Mouse (Mus musculus): Measurements from ENCODE around the gene Dbi. TPM values are rescaled to one million over a fixed set of nuclear protein-coding genes. Genes with fewer than 3 reads are reported as not detected.
A peak's percentile ranks its signal among the peaks of the same experiment; 100 is the strongest.

Dbi gene
- total RNA-seq, 2 experiments from 2014 or later: 424 to 472 TPM

DNA sequence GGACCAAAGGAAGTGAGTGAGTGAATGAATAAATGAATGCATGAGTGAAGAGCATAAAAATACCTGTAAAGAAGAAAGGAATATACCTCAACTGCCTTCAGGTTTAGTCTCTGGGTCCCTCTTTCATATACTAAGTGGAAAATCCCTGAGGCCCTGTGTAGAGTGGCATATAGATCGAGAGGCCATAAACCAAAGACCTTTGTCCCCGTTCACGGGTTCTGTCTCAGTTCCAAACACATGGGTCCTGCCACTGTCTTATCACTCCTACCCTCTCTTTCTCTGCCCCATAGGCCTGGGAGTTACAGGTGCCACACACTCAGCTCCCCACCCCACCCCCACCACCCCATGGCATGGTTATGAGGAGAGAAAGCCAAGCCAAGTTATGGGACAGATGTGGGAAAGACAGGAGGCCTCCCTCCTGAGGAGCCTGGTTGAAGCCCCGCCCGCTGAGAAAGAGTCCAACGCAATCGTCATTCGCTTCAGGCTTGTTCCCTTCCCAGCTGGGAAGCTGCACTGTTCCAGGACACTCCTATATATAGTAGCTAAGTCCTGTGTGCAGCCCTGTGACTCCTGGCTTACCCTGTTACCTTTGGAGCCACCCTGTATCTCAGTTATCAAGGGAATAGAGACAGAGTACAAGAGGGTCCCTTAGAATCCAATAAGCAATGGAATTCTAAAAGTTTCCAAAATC lies 29.9 kb downstream of the Dbi start:
- peak; percentile 26 to 48 for DNase-seq
- intact Hi-C loops (cut with DNase I): loop anchor here (10.0 kb wide), 1 partner anchor 256 kb away; the partner anchor contains the start of gene Ptpn4

DNA sequence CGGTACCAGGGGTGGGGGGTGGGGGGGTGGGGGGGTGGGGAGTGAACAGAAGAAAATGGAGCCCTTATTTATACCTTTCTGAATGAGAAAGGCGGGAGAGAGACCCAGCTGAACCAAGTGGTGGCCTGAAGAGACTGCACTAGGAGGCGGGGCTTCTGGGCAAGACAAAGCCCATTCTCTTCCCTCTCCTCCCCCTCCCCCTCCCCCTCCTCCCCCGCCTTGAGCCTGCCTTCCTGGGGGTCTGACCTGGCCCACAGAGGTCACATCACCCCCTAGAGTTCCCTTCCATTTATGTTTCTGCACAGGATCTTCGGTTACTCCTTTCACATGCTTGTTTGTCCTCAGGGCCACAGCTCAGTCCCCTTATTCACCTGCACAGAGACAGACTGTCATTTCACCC lies 31.7 kb downstream of the Dbi start:
- DNase-seq: no peak
- intact Hi-C loops (cut with DNase I): no loop called here

- intact Hi-C loops (cut with DNase I): no loop called here
- DNase-seq: no peak
These were observed 34.2 kb downstream of the Dbi start for GRCm38 (mm10) chr1:120086644-120087043.

- intact Hi-C loops (cut with DNase I): no loop called here
- no peak for DNase-seq
These were observed 35.2 kb downstream of the Dbi start for GRCm38 (mm10) chr1:120085696-120086095.

DNA sequence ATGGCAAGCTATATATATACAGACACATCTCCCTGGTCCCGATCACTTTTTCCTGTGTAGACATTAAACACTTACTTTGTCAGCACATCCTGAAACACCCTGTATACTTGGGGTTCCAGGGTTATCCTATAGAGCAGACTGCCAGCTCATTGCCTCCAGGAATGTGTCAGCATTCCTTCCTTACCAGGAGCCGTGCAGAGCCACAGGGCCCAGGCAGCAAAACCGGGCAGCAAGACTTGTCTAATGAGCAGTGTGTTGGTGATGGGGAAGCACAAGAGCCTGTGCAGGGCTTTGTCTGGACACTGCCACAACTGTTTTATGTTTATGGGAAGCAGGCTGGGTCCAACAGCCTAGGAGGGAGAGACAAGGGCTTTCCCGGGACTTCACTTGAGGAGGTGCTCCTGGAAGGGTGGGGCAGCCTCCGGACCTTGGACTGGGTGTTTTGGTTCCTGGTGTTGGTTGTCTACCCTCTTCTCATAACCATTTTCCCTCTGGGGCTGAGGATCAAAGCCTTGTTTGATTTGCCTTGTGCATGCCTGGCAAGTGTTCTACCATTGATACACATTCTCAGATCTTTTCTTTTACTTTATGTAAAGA lies 36.9 kb downstream of the Dbi start:
- intact Hi-C loops (cut with DNase I): no loop called here
- no peak for DNase-seq

GRCm38 (mm10) chr1:120082957-120083585 lies 37.8 kb downstream of the Dbi start:
- intact Hi-C loops (cut with DNase I): no loop called here
- no peak for DNase-seq

DNA sequence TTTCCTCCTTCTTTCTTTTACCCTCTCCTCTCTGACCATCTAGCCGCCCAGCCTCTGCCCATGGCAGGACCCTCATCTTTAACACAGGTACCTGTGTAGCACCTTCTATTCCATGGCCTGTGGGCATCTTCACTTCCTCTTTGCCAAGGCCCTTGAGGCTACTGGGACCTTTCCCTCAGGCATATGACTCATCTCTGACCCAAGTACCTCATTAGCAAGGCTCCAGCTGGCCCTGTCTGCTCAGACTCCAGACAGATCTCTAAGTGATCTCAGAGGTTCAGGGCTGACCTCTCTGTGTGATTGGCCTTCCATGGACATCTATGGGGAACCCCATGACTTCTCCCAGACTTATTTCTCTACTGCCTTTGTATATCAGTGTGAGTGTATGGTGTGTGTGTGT lies 40.2 kb downstream of the Dbi start:
- intact Hi-C loops (cut with DNase I): no loop called here
- DNase-seq: no peak

DNA sequence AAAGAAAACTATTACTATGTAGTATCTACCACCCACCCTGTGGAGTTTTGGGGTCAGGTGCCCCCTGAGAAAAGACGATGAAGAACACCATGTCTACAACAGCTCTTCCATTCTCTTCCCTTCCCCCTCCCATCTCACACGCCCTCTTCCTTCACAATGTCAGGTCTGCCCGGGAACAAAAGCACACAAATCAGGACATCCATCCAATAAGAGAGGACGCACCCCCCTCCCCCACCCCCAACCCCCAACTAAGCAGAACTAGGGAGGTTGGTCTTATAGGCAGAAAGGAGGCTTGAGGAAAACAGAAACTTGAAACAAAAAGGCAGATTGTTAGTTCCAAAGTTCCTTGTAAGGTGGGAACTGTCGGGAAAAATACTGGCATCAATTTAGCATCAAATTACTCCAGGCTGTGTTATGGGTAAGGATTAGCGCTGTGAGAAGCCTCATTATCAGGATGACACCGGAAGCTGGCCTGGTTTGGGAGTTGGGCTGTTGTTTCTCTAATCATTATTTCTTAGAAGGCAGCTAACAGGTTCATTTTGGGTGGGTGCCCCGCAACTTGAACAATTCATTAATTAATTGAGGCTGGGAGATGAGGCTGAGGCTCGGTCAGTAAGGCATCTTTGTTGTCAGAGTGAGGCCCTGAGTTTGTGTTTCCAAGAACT lies 43.0 kb downstream of the Dbi start:
- intact Hi-C loops (cut with DNase I): no loop called here
- no peak for DNase-seq

GRCm38 (mm10) chr1:120075507-120075906 lies 45.4 kb downstream of the Dbi start:
- intact Hi-C loops (cut with DNase I): no loop called here
- DNase-seq: peak; percentile 14 to 19

GRCm38 (mm10) chr1:120074931-120075330 lies 45.9 kb downstream of the Dbi start:
- peak; percentile 17 to 22 for DNase-seq

DNA sequence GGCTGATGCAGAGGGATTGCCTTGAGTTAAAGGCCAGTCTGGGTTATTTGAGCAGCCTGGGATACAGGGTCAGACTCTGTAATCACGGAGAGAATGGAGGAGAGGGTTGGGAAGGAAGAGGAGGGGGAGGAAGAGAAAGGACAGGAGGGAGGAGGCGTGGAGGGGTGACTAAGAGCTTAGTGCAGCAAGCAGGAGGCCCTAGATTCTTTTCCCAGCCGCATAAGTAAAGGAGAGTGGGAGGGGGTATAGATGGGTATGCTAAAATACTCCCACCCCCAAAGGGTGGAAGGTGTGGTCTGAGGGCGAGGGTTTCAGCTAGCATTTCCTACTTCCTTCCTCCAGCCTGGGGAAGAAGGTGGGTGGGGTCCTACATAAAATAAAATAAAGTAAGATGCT lies 46.6 kb downstream of the Dbi start:
- intact Hi-C loops (cut with DNase I): no loop called here
- no peak for DNase-seq

More at GRCm38 (mm10) chr1:120074931-120075330, 45.9 kb downstream of the Dbi start:
- intact Hi-C loops (cut with DNase I): no loop called here

- intact Hi-C loops (cut with DNase I): no loop called here
- DNase-seq: peak; percentile 78 to 81
These were observed 47.2 kb downstream of the Dbi start, which contains the start of gene Tmem37 for GRCm38 (mm10) chr1:120073519-120074306. Gene Tmem37 (minus strand): TSS chr1:120074074.

GRCm38 (mm10) chr1:120072900-120073299 lies 48.0 kb downstream of the Dbi start:
- peak; percentile 24 to 52 for DNase-seq
- intact Hi-C loops (cut with DNase I): no loop called here

DNA sequence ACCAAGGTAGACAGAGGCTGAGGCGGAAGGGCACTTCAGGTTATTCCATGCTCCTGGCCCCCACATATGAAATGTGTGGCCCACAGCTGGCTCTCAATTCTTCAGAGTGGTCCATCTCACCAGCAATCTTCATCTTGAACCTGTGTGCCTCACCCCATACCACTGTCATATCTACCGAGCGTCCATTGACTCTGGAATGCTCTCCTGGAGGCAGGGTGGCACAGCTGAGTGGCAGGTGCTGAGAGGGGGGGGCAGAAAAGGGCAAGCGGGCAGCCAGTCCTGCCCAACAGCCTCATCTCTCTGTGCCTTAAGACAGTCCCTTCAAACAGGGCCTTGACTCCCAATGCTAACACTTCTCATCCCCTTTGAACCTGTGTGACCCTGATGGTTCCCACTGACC lies 49.7 kb downstream of the Dbi start:
- intact Hi-C loops (cut with DNase I): no loop called here
- DNase-seq: no peak

DNA sequence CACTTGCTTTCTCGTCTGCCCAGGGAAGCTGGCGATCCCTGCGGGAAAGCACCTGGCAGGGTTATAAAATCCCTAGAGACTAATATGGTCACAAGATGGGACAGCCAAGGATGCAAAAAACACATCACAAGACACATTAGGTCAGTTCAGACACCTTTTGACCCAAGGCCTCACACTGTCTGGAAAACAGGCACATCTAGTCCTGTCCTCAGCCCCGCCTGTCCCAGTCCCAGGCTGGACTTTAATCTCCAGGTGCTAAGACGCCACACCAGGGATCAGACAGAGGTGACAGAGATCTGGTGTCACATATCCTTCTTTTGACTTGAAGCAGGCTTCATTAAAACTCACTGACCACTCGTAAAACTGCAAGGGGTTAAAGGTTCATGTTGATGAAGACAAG lies 50.7 kb downstream of the Dbi start:
- DNase-seq: no peak
- intact Hi-C loops (cut with DNase I): no loop called here

DNA sequence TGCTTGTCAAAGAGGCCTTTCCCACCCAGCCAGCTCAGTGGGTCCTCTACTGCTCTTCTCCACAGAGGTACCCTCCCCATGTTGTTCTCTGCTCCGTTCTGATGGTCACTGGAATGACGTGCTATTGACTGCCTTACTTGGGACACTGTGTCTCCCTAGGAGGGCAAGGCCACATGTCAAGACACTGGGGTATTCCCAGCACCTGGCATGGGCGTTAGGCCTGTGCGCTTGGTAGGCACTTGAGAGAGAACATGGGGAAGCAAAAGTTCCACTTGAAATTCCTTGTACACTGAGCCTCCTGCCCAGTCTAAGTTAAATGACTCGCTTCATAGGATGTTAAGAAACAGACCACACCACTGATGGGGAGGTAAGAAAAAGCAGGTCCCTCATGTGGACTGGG lies 51.8 kb downstream of the Dbi start:
- intact Hi-C loops (cut with DNase I): no loop called here

GRCm38 (mm10) chr1:120066625-120067024 lies 54.3 kb downstream of the Dbi start:
- DNase-seq: no peak
- intact Hi-C loops (cut with DNase I): no loop called here

More for the DNA sequence above, 51.8 kb downstream of the Dbi start:
- DNase-seq: no peak

- no peak for DNase-seq
These were observed 54.7 kb downstream of the Dbi start for GRCm38 (mm10) chr1:120066159-120066558.

GRCm38 (mm10) chr1:120064036-120064682 lies 56.7 kb downstream of the Dbi start:
- intact Hi-C loops (cut with DNase I): no loop called here
- no peak for DNase-seq

More at GRCm38 (mm10) chr1:120066159-120066558, 54.7 kb downstream of the Dbi start:
- intact Hi-C loops (cut with DNase I): no loop called here
